Mouse (Mus musculus) lung, adult 2 months (tissue): ENCODE data around the gene Wfdc17. TPM values are rescaled to one million over a fixed set of nuclear protein-coding genes. Genes with fewer than 3 reads are reported as not detected.

Source experiments
- DNase-seq: peaks from one replicate; pipeline ENCODE4 v3.0.0; 2022
- H3K4me1 ChIP-seq: fragments of 200-500 bp; 2 replicates; pipeline ENCODE4 v1.6.1; 2011; ENCODE audit warnings: low read length; ENCODE audit not compliant: control insufficient read depth, insufficient read depth
- H3K4me3 ChIP-seq: fragments of 200-500 bp; replicated peaks from 2 replicates; pipeline ENCODE3; 2011; ENCODE audit warnings: low read depth, mild to moderate bottlenecking, control low read depth, low read length; ENCODE audit errors: extremely low read depth
- CTCF ChIP-seq: fragments of 200-500 bp; IDR thresholded peaks from 2 replicates; pipeline ENCODE4 v1.5.1; 2011; ENCODE audit warnings: mild to moderate bottlenecking, low read length, control low read depth; ENCODE audit not compliant: insufficient read depth
- POLR2A ChIP-seq: fragments of 200-500 bp; IDR thresholded peaks from 2 replicates; pipeline ENCODE4 v1.6.1; 2011; ENCODE audit warnings: low read depth, mild to moderate bottlenecking, control low read depth, low read length, borderline replicate concordance; ENCODE audit errors: extremely low read depth
- WGBS: fragments of 180-500 bp; shearing (Covaris S2); methylation state at CpG from one replicate; pipeline ENCODE4 v1.1.7; 2018; 5-methylcytosine and 5-hydroxymethylcytosine counted together
- polyA plus RNA-seq: library from polyadenylated mRNA; depleted of rRNA; stranded (reverse); fragments of >200 nt; gene quantifications from 2 replicates; pipeline ENCODE4 v1.2.3, GENCODE M21; 2012

Wfdc17 gene
- polyA plus RNA-seq, 1 experiment = 6.0 TPM

- Histone ChIP-seq H3K4me3 (no peak overlapping the region), H3K4me1 (no peaks in the 10 kb centered on the region)
- TF ChIP-seq CTCF (no peak), POLR2A (no peak)
- no peak for DNase-seq
- 62% methylated on average over 3 of the region's 3 CpGs for WGBS
These were observed 33.3 kb downstream of the Wfdc17 start for GRCm38 (mm10) chr11:83737109-83737558.

DNA sequence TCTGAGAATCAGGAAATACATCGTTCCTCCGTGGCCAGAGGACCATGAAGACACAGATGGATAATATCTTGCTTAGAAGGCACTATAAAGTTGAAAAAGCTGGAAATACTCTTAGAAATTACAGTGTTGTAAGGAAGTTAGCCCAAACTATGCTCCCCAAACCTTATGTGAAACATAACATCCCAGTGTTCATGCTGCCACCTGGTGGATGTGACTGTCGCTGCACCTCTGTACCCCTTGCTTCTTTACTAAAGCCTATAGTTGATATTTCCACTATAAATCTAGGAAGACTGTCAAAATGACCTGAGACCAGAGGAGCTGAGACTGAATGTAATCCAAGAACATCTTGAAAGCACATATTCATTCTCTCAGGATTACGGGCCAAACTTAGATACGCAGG, 35.5 kb downstream of the Wfdc17 start:
- WGBS = 26% methylated on average over 5 of the region's 5 CpGs
- peak; percentile 81 for TF ChIP-seq CTCF
- TF ChIP-seq POLR2A = no peak

GRCm38 (mm10) chr11:83740443-83740991, 36.7 kb downstream of the Wfdc17 start:
- WGBS = 54% methylated on average over 4 of the region's 4 CpGs

More for the DNA sequence above, 35.5 kb downstream of the Wfdc17 start:
- DNase-seq = peak; percentile 63
- H3K4me1 ChIP-seq = peaks cover 4% of the 10 kb centered on the region
- H3K4me3 ChIP-seq = no peak overlapping the region

DNA sequence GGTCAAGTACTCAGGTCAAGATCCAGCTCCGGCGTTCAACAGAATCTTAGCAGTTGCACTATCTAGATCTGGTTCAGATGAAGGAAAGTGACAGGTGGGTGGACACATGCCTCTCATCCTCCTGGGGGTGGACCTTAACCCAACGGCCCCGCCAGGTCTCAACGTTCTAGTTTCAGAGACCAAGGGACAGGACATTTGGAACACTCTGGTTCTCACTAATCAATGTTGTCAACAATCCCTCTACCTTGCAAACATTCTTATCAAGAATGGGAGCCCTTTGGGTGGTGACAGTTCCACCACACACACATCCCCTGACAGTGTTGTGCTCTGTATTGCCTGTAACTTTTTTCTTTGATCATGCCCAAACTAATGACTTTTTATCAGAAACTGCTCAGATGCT, 38.0 kb downstream of the Wfdc17 start:
- TF ChIP-seq POLR2A = no peak
- TF ChIP-seq CTCF = no peak
- H3K4me3 ChIP-seq = no peak overlapping the region
- peaks cover 4% of the 10 kb centered on the region for H3K4me1 ChIP-seq
- no peak for DNase-seq
- 63% methylated on average over 5 of the region's 5 CpGs for WGBS

More at GRCm38 (mm10) chr11:83740443-83740991, 36.7 kb downstream of the Wfdc17 start:
- no peak for DNase-seq
- Histone ChIP-seq H3K4me3 (no peak overlapping the region), H3K4me1 (peaks cover 4% of the 10 kb centered on the region)
- TF ChIP-seq POLR2A = no peak
- no peak for TF ChIP-seq CTCF

DNA sequence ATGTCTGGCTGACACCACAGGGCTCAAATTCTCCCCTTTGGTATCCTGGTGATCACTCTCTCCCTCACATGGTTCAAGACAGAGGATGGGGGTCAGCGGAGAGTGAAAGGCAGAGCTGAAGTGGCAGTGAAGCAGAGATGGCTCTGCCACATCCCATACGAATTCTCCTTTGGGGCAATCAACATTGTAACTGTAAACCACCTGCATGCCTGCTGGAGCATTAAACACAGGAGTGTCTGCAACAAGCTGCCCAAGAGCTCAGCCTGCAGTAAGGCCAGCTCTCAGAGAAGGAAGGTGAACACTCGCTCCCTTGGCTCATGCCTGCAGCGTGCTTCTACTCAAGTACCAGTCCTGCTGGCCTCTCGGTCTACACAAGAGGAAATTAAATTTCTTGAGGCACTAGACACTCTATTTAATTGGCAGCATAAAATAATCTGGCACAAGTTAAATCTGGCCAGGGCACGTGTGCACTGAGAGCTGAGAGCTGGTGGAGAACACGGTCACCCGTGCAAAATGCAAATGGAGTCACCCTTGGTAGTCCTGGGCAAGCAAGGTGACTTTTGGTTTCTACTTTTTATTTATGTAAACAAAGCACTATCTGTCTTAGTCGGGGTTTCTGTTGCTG, 39.1 kb downstream of the Wfdc17 start:
- Histone ChIP-seq H3K4me3 (no peak overlapping the region), H3K4me1 (peaks cover 4% of the 10 kb centered on the region)
- 52% methylated on average over 9 of the region's 9 CpGs for WGBS
- DNase-seq = no peak
- TF ChIP-seq POLR2A (no peak), CTCF (no peak)

GRCm38 (mm10) chr11:83743525-83743924, 39.7 kb downstream of the Wfdc17 start:
- TF ChIP-seq CTCF = no peak
- no peak for TF ChIP-seq POLR2A
- no peak for DNase-seq
- Histone ChIP-seq H3K4me1 (peaks cover 4% of the 10 kb centered on the region), H3K4me3 (no peak overlapping the region)
- 64% methylated on average over 3 of the region's 3 CpGs for WGBS

DNA sequence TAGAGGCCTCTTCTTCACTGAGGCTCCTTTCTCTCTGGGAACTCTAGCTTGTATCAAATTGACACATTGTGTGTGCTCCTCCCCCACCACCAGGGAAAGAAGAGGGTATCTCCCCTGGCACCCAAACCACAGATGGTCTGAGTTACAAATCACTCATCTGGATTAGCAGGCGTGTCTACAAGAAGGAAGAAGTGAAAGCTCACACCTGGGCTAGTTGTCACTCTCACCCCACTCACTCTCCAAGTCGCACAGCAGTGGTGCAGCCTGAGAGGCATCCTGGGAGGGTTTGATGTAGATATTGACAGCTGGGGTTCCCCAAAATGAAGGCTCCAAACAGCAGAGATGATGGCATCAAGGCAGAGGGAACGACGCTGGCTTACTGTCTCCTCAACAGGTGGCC, 42.4 kb downstream of the Wfdc17 start:
- WGBS = 36% methylated on average over 4 of the region's 4 CpGs
- DNase-seq = no peak
- no peak for TF ChIP-seq CTCF
- no peak overlapping the region for H3K4me3 ChIP-seq
- peaks cover 4% of the 10 kb centered on the region for H3K4me1 ChIP-seq

DNA sequence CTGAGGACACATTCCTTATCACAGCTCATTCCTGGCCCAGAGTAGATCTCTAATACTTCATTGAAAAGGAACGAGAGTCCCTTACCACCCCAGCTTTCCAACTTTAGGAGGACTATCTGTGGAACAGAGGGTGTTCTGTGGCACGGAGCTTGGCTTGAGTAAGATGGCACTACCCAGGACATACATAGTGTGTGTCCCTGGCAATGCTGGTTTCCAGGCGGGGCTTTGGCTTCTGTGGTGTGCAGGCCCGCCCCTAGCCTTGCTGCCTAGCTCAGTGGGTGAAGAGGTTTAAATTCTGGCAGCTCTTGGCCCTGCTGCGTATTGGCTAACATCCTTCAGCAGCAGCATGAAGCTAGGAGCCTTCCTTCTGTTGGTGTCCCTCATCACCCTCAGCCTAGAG, 42.9 kb downstream of the Wfdc17 start, which contains the start of gene Wfdc21:
Wfdc21 (plus strand) TSS at position 260 of the 400 bp plus-strand sequence.
- Histone ChIP-seq H3K4me1 (peaks cover 4% of the 10 kb centered on the region), H3K4me3 (no peak within 1 kb of the TSS)
- TF ChIP-seq POLR2A (no peak), CTCF (no peak)
- DNase-seq = no peak
- WGBS = 60% methylated on average over 5 of the region's 5 CpGs

- TF ChIP-seq POLR2A (no peak), CTCF (no peak)
- Histone ChIP-seq H3K4me3 (no peak overlapping the region), H3K4me1 (peaks cover 4% of the 10 kb centered on the region)
- no peak for DNase-seq
- WGBS = 65% methylated on average over 6 of the region's 6 CpGs
These were observed 43.8 kb downstream of the Wfdc17 start for GRCm38 (mm10) chr11:83747376-83748265.
